Mouse (Mus musculus): ENCODE results near the gene Phrf1. TPM values are rescaled to one million over a fixed set of nuclear protein-coding genes. Genes with fewer than 3 reads are reported as not detected.
A peak's percentile ranks its signal among the peaks of the same experiment; 100 is the strongest.

The Phrf1 gene
- total RNA-seq, 2 experiments from 2014 or later: 66.9 to 77.2 TPM

DNA sequence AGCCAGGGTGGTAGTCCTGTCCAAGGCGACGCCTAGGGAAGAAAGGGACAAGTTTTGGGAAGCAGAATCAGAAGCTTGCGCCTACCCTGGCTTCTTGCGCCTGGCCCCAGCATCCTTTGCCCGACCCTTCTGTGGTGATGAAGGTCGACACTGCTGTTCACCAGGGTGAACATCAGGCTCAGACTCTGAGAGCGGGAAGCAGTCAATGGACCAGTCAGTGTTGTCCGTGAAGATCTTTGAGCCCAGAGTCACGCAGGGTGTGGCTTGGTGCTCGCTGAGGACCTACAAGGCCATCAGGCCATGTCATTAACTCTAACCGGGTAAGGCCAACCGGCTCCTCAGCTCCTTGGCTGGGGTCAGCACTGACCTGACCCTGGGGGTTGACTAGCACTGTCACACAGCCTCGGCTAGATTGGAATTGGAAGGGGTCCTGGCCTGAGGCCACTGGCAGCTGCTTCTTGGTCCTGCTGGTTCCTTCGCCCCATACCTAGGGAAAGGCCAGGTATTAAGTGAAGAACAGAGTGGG lies 17.9 kb upstream of the Phrf1 start:
- DNase-seq (ENCODE audit: low spot score in 2 of 2): no peak

DNA sequence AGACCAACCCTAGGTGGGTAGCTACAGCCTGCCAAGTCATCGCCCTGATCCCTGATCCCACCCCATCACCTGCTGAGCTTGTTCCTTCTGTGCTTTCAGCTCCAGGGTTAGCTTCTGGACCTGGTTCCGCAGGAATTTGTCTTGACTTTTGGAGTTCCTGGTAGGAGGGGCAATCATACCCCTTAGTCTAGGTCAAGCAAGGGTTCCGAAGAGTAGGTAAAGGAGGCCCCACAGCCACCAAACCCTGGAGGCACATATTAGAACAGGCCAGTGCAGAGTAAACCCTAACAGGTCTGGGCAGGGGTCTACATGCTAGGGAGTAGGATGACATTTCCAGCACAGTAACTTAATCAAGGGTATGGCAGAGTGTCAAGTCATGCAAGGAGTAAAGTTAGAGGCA lies 15.5 kb upstream of the Phrf1 start:
- DNase-seq (ENCODE audit: low spot score in 2 of 2): no peak

DNA sequence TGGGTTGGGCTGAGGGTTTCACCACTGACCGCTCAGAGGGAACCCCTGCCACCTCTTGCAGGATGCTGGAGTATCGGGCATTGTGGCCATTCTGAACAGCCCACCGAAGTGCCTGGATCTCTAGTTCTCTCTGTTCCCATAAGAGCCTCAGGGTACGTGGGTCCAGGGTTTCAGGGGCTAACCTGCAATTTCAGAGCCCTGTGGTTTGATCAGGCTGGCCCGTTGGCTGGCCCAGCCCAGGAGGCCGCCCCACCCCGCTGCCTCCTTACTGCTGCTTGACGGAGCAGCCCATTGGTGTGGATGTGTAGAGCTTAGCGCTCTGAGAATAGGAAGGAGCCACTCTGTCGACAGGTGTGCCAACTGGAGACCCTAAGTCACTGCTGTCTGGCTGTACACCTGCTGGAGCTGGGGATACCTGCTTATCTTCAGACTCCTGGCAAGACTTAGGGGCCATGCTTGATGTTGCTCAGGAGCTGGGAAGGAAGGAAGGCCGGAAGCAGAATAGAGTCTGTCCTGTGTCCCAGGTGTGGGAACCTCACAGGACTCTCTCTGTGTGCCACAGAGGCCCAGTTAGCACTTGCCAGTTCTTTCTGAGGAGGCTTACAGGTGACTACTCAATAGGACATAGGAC lies 14.9 kb upstream of the Phrf1 start, which contains the start of gene Lmntd2:
TSS of gene Lmntd2 (minus strand) at position 476 of the 631 bp plus-strand sequence.
- no peak for DNase-seq (ENCODE audit: low spot score in 2 of 2)

DNA sequence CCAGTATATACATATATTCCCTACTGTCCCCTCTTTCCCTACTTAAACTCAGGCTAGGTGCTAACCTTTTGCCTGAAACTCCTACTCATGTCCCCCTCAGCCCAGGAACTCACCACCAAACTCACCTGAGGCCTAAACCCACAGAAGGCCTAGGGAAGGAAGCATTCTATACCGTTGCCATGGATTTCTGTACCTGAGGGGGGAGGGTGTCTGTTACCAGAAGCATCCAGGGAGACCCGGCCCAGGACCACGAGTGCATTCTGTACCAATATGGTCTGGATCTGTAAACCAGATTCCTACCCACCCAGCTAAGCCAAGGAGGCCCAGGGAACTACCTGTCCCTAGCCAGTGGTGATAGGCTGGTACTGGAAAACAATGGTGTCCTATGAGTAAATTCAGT lies 14.3 kb upstream of the Phrf1 start:
- no peak for DNase-seq (ENCODE audit: low spot score in 2 of 2)

DNA sequence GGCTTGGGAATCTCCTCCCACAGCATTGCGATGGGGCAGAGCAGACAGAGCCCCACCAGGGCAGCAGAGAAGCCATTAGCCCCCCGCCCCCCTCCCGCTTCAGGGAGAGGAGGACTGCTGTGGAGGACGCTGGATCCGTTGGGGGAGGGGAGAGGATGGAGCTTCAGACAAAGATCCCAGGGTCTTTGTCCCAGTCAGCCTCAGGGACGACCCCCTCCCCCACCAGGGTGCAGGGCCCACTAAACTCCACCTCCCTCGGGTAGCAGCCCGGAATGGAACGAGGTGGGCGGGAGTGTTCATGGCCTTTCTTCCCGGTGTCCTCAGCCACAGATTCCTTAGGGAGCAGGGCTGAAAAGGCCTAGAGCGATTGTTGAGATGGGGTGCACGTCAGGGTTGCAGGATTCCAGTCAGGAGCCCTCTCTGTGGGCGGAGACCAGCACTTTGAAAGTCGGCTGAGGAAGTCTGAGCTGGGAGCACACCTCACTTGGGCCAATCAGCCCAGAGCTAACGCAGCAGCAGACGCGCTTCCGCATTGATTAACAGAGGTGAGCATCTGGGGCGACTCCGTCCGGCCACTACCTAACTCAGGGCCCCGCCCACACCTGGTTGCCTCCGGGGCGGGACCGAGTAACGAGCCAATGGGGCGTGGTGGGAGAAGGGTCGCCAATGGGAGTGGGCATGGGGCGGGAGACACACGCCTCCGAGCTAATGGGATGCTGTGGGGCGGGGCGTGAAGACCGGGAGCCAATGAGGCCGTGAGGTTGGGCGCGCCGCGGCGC lies 13.3 kb upstream of the Phrf1 start, which contains the start of gene Rassf7:
TSS of gene Rassf7 (plus strand) at position 760 of the 779 bp plus-strand sequence.
- peak; percentile 68 to 77 for DNase-seq (ENCODE audit: low spot score in 2 of 2)

DNA sequence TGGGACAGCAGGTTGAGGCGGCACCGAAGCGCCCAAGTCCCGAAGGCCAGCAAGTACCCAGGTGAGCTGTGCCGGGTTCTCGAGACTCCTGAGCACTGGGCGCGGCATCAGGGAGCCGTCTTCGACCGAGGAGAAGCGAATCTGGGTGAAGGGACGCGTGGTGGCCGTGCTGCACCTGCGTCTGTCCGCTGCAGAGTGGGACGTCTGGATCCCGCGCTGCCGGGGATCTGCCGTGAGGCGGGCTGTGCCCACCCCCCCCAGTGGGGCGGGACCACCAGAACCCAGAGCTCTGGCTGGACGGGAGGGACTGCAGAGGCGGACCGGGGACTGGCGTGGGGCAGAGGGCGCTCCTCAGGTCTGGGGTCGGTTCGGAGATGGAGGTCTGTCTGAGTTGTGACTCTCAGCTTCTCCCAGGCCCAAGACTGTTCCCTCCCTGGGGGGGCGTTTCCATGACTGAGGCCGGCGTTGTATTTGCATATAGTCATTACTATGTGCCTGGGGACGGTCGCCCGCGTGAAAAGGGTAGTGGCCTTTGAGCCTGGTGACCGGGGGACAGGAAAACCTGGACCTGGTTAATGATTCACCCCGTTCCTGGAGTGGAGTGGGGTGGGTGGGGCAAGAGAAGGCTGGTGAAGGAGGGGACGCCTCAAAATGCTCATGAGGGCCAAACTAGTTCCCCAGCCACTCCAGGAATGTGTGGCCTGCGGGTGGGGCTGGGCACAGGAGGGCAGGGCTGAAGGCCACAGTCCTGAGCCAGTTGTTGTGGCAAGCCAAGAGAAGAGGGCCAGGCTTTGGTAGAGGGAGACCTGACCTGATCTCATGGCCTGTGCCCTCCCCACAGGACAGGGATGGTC lies 12.5 kb upstream of the Phrf1 start:
- no peak for DNase-seq (ENCODE audit: low spot score in 2 of 2)

DNA sequence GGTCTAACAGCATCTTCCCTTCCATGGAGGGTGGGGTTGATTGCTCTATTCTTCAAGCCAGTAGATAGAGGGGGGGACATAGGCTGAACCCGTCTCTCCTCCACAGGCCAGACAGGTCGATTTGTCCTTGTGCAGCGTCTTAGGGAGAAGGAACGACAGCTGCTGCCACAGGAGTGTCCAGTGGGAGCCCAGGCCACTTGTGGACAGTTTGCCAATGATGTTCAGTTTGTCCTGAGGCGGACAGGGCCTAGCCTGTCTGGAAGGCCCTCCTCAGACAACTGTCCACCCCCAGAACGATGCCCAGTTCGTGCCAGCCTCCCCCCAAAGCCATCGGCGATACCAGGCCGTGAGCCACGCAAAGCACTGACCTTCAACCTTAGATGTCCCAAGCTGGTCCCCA lies 11.7 kb upstream of the Phrf1 start:
- no peak for DNase-seq (ENCODE audit: low spot score in 2 of 2)

DNA sequence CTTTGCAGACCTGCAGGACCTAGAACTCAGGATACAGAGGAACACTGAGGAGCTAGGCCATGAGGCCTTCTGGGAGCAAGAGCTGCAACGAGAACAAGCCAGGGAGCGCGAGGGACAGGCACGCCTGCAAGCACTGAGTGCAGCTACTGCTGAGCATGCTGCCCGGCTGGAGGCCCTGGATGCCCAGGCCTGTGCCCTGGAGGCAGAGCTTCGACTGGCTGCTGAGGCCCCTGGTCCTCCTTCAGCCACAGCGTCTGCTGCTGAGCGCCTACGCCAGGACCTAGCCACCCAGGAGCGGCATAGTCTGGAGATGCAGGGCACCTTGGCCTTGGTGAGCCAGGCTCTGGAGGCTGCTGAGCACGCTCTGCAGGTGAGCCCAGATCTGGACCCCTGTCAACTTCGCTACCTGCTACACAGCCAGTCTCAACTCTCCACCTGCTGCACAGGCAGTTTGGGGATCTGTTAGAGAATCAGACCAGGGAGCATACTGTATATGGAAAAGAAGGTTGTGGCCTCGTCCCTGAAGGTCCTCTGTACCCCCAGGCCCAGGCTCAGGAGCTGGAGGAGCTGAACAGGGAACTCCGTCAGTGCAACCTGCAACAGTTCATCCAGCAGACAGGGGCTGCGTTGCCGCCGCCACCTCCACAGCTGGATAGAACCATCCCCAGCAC lies 11.1 kb upstream of the Phrf1 start:
- no peak for DNase-seq (ENCODE audit: low spot score in 2 of 2)

DNA sequence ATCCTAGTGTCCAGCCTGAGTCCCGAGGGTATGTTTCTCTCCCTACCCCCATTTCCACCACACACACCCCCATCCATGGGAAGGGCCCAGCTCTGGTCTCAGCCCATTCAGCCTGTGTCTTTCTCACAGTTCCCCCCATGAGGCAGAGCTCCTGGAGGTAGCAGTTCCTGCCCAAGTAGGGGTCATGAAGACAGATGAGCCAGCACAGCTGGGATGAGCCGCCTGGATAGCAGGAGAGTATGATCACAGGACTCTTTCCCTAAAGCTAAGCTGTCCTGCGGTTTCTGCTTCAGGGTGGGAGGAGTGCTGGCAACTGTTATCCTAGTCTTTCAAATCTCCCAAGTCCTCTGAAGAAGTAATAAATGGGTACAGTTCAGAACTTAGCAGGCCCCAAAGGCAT lies 10.4 kb upstream of the Phrf1 start:
- DNase-seq (ENCODE audit: low spot score in 2 of 2): no peak

DNA sequence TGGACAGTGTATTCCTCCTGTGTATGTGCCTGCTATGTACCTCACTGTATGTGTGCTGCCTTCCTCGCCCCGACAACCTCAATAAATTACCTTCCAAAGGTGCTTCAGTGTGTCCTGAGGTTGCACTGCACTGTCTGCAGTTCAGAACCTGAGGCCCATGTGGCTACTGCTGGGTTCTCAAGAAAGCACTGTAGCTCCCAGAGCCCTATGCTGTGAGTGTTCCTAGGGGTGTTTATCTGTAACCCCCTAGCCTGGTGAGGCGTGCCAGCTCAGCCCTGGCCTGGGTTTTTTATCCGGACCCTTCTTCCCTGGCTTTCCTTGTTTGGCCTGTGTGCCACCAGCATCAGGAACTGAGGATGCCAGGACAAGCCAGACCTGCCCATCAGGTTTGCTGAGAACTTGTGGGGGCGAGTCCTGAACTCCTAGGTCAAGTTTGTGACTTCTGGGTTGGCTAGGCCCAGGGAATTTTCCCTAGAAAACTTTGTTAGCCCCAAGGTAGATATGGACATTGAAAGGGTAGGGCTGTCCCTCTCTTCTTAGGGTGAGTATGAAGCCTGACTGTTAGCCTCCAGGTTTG lies 9.9 kb upstream of the Phrf1 start:
- no peak for DNase-seq (ENCODE audit: low spot score in 2 of 2)

DNA sequence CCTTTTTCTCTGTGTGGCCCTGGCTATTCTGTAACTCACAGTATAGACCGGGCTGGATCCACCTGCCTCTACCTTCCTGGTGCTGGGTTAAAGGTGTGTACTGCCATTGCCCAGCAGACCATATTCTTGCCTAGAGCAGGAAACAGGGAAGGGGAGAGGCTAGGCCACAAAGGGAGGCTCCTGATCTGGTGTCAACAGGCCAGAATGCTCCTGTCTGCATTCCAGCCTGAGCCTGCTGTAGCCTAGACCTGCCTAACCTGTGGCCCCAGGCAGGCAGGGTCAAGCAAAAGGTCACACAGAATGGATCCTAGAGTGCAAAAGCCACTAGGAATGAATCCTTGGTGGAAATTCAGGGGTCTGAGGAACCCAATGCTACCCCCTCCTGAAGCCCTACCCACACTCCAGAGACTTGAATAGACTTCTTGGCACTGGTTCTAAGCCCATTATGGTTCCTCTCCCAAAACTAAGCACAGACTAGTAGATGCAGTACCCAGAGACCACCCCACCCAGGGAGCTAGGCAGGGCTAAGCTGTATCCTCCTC lies 9.0 kb upstream of the Phrf1 start:
- DNase-seq (ENCODE audit: low spot score in 2 of 2): no peak

DNA sequence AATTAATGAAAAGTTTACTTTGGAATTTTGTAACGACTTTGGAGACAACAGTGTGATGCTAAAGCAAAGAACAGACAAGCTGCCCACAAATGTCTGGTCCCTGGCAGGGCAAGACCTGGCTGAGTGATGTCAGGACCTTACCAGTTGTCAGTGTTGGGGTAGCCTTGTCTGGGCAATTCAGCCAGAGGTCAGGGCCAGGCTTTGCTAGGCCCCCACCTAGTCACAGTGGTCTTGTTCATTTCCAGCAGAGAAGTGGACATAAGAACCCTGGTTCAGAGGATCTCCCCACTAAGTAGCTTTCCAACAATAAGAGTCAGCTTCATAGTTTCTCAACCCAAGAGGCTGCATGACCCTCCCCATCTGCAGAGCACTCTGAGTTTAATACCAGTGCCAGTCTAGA lies 8.2 kb upstream of the Phrf1 start:
- no peak for DNase-seq (ENCODE audit: low spot score in 2 of 2)

DNA sequence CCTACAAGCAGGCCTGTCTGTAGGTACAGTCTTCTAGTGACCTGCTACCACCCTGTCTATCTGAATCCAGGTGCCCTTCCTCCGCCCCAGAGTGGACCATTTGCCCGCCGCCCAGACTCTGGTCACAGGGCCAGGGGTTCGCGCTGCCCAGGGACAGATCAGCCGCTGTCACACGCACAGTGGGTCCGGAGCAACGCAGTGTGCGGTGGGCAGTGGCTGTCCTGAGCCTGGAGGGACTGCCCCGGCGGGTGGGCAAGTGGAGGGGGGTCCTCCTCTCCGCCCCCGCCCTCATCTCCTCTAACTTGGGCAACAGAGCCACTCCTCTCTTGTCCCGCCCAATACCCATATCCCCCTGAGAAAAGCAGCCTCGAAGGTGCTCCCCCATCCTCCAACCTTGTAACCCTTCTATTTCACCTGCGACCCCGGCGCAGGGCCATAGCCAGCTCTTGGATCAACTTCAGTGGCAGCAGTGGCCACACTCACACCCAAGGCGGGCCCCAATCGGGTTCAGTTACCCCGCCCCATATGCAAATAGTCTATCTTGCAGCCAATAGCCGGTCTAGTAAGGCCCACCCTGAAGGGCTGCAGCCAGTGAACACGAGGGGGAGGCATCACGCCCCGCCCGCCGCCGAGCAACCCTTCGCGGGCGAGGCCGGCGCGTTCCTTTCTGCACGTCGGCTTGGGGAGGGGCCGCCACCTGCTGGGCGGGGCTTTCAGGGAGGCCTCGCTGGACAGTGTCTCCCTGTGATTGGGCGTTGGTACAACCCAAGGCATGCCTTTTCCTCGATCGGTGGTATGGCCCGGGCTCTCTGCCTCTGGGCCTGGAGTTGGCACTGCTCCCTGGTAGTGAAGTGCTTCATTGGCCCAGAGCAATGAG lies 7.1 kb upstream of the Phrf1 start:
- peak; percentile 86 to 93 for DNase-seq (ENCODE audit: low spot score in 2 of 2)

DNA sequence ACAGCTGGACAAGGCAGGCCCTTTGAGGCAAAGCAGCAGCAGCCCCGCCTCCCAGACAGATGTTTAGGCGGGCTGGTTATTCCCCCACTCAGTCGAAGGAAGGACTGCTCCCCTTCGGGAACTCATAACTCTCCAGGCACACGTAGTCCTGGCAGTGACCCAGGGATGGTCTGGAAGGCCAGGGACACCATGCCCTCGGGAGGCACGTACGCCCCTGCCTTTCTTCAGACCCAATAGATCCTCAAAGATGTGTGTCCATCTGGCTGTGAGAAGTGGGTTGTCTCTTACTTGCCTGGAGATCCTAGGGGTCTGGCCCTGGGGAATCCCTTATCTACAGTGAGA lies 6.5 kb upstream of the Phrf1 start:
- DNase-seq (ENCODE audit: low spot score in 2 of 2): no peak

DNA sequence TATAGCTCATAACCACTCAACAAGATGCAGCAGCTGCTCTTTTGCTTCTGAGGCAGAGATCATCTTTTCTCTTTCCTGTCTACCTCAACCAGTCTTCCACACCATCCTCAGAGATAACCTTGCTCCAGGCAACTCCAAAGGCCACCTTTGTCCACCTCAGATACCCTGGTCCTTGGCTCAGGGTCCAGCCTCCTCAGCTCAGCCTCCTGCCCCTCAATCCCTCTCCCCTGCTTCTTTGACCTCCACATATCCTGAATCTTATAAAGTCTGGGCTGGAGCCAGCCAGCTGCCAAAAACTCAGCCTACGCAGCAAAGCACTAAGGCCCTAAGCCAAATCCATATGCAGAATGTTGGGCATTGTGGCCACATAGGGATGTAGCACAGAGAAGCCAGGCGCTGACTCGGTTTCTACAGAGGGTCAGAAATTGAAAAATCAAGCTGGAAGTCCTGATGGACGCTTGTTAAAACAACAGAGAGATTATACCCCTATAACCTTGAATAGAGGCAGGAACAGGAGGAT lies 5.8 kb upstream of the Phrf1 start:
- no peak for DNase-seq (ENCODE audit: low spot score in 2 of 2)

DNA sequence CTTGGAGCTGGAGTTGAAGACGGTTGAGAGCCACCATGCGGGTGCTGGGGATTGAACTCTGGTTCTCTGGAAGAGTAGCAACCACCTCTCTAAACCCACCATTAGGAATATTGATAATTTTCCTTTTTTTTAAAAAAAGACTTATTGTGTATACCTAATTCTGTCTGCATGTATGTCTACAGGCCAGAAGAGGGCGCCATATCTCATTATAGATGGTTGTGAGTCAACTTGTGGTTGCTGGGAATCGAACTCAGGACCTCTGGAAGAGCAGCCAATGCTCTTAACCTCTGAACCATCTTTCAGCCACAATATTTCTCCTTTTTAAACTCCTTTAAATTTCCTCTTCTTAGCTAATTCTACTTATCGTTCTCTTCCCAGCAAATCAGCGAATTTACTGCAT lies 2.0 kb upstream of the Phrf1 start:
- no peak for DNase-seq (ENCODE audit: low spot score in 2 of 2)

DNA sequence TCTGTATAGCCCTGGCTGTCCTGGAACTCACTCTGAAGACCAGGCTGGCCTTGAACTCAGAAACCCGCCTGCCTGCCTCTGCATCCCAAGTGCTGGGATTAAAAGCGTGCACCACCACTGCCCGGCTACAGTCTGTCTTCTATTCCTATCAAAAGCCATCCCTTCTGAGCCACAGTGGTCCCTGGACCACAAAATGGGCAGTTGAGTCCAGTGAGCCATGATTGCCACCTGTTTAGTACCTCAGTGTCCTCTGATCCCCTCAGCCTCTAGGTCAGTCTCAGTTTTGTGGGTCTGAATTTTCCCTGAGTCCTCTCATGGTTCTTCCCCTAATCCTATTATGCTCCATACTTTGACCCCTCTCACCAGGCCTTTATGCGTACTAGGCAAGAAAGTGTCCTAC lies 788 bp upstream of the Phrf1 start:
- no peak for DNase-seq (ENCODE audit: low spot score in 2 of 2)

DNA sequence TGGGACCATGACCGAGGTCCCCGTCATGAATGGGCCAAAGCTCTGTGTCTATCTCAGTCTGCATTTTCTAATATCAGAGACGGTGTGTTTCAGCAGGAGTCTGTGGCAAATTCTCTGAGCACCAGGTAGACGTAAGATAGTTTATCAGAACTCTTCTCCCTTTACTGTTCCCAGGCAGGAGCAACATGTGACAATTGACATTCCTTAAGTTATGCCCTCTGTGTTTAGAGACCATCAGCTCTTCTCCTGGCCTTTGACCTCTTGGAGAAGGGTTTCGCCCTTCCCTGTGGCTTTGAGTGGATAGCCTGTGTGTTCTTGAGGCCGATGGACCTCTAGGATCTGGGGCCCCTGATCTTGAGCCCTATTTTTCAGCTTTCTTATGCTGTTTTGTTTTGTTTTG lies 1.1 kb downstream of the Phrf1 start:
- no peak for DNase-seq (ENCODE audit: low spot score in 2 of 2)

DNA sequence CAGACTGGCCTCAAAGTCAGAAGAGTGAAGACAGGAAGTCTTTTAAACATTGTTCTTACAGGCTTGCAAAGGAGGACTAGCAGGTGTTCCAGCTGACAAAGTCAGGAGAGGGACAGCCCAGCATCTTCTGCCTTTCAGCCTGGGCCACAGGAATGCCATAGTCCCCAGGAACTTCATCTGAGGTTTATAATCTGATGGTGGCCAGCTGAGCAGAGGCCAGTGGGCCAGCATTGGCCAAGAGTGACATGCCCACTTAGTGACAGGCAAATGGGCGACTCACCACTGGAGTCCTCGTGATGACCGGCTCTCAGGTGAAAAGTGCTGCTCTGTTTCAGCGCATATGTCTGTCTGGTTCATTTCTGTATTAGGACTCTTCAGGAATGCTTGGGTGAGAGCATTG lies 2.0 kb downstream of the Phrf1 start:
- no peak for DNase-seq (ENCODE audit: low spot score in 2 of 2)

All from layer of hippocampus, postnatal 14 days (tissue).